Mouse (Mus musculus): ENCODE measurements around the gene Il1rn. TPM values are rescaled to one million over a fixed set of nuclear protein-coding genes. Genes with fewer than 3 reads are reported as not detected.
A peak's percentile ranks its signal among the peaks of the same experiment; 100 is the strongest.

Il1rn gene
- total RNA-seq (2021): not detected
- long read RNA-seq, experiment 1: 0 reads
- long read RNA-seq, experiment 2: 0 reads

DNA sequence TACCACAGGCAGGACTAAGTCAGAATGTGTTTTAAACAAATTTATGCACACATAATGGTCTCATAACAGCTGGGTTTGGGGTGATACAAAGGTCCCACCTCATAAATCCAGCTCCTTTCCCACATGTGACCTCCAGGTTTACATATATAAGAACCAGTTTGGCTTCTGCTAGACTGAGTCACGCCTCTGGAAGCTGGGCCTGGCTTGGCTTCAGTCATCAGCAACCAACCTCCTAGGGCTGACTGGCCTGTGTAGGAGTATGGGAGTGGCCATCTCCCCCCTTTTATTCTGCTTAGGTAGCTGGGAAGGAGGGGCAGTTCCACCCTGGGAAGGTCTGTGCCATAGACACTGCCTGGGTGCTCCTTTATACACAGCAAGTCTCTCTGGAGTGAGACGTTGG lies at the start of gene Il1rn:
Gene Il1rn (plus strand): TSS at position 309 of the 400 bp plus-strand sequence.
- no peak for DNase-seq (ENCODE audit: low spot score in 2 of 2)

DNA sequence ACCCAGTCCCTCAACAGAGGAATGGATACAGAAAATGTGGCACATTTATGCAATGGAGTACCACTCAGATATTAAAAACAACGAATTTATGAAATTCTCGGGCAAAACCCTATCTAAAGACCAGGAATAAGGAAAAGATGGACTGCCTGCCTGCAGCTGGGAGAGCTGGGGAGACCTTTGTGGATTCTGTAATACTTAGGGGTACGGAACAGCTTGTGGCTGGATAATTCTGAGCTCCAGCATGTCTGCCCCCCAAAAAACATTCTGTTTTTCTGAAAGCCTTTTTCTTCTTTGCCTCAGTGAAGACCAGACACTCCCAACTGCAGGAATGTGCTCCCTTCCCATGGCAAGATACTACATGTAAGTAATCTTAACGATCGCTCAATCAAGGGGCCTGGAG lies 45.8 kb upstream of the Il1rn start, which contains the start of gene Il1f10:
Gene Il1f10 (plus strand): TSS at position 301 of the 400 bp plus-strand sequence.
- no peak for DNase-seq (ENCODE audit: low spot score in 2 of 2)

DNA sequence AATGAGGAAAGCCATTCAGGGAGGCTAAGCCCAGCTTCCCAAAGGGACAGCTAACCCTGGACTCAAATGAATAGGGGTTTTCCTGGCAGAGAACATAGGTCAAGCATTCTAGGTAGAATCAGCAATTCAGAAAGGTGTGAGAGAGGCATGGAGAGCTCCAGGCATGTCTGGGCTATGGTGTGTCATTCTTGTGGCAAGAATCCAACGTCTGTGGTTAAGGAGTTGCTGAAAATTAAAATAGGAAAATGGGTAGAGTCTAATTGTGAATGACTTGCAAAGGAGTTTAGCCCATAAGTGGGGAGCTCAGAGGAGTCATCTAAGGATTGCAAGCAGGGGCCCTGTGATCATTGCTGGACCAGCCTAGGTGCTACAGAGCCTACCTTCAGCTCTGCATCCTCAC lies 42.0 kb upstream of the Il1rn start:
- DNase-seq (ENCODE audit: low spot score in 2 of 2): no peak

DNA sequence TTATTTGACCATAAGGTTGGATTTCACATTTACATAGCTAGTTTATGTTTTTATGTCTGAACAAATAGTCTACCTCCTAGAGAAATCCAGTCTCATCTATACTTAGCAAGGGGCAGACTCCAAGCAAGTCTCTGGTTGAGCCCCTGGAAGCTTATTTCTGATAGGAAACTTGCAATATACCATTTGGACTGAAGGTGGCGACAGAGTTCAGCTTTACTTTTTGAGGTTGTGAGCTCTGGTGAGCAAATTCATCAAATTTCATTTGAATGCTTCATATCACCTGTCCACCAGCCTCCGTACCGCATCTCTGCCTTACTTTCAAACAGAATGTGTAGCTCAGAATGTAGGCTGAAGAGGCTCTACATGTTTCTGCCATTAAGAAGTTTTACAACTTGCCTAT lies 39.8 kb upstream of the Il1rn start:
- peak; percentile 34 to 58 for DNase-seq (ENCODE audit: low spot score in 2 of 2)

DNA sequence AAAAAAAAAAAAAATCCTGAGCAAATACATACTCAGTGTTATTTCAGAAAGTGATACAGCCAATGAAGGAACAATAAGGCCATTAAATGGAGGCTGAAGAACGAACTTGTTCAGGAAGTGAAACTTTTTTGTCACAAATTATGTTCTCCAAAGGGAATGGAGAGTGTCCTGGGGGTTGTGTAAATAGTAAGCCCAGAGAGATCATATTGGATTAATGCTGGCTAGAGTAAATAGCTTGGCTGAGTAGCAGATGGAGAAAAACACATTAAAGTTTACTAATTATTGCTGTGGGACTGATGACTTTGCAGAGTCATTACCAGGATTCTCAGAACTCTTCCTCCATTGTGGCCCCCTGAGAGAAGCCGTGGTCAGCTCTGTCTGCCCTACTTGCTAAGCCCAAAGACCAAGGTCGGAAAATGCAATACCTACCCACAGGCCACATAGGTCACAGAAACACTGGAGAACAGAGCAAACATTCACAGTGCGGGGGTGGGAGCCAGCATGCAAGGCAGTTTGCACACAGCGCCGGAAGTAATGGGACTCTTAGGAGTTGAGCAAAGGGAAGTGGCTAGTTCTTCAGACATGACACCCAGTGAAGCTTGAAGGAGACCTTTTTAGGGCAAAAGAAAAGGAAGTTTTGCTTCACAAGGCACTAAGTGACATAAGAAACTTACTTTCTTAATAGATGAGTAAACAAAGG lies 25.2 kb upstream of the Il1rn start:
- DNase-seq (ENCODE audit: low spot score in 2 of 2): no peak

DNA sequence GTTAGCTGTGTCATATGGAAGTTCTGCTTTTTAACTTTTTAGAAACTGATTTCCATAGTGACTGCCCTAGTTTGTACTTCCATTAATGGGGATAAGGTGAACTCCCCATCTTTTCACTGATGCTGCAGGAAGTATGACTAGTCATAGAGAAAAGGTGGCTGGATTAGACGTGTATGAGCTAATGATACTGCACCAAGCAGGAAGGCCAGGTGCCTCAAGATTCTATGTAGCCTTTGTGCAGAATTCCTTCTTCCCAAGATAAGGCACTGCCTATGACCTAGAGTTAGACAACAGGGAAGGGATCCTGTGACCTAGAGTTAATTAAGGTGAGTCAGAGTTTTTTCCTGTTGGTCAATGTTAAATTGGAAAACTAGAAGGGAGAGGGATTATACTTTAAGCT lies 19.7 kb upstream of the Il1rn start:
- DNase-seq (ENCODE audit: low spot score in 2 of 2): no peak

DNA sequence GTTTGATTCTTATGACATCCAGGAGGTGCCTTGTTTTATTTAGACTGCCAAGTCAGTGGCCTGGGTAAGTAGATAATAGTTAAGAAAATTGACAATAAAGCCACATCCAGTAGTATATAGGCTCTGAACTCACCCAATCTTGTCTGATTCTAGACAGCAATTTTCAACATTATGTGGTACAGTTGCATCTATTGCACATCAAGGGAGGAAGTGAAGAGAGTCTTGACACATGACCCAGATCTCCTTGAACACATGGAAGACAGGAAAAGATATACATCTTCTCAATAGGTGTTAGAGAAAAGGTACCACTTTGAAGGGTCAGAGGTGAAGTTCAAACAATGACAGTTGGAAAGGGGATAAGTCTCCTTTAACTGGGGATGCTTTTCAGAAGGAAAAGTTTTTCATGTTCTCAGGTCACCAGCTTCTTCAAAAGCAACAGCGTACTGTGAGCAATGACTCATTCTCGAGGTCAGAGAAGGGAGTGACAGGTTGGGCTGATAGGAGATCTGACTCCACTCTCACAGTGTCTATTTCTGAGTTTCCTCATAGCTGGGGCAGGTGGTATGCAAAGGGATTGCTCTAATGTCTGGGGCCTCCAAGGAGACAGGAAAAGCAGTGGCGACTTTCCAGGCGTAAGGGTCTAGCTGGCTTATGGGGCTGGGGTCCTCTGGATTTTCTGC lies 18.6 kb upstream of the Il1rn start:
- DNase-seq (ENCODE audit: low spot score in 2 of 2): no peak

DNA sequence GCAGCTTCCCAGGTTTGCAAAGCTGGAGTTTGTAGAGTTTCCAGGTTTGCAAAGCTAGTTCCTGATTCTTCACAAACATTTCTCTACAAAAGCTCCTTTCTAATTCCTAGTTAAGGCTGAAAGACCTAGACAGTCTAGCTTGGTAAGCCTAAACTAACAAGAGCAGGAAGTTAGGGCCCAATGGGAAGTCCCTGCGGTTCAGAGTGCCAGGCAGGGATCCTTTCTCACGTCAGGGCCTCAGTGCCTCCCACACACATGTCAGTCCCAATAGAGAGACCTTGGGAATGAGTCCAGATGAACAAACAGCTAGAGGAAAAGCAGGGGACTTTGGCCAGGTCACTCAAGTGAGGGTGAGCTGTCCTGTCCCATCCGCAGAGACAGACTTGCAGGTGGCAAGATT lies 1.3 kb upstream of the Il1rn start:
- DNase-seq (ENCODE audit: low spot score in 2 of 2): no peak

DNA sequence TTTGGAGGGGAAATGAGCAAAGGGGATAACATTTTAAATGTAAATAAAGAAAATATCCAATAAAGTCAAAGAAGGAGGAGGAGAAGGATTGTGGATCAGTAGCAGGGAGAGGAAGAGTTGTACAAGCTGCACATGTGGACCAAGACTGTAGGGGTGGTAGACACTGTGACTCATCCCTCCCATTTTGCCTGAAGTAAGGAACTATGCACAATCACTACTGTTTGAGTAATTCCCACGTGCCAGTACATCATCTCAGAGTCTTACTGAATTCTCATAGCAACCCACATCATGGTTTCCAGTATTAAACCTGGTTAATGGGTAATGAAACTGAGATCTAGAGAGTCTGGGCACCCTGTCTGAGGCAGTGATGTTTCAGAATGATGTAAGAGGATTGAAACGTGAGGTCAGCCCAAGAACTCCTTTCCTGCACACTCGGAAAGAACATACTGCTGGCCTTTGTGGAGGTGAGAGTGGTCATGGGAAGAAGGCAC lies 4.8 kb downstream of the Il1rn start:
- no peak for DNase-seq (ENCODE audit: low spot score in 2 of 2)

DNA sequence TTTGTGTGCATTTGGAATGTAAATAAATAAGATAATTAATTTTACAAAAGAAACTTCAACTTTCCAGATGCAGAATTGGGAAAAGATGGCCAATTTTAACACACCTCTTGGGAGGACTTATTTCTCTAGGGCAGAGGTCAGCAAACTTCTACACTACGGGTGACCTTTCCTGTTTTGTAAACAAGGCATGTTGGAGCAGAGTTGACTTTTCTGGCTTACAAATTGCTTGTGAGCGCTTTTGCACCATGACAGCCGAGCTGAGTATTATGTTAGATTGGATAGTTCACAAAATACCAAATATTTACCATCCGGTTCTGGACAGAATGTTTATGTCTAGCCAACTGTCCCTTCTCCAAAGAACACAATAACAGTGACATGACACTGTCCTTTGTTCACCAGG lies 8.0 kb downstream of the Il1rn start:
- DNase-seq (ENCODE audit: low spot score in 2 of 2): no peak

DNA sequence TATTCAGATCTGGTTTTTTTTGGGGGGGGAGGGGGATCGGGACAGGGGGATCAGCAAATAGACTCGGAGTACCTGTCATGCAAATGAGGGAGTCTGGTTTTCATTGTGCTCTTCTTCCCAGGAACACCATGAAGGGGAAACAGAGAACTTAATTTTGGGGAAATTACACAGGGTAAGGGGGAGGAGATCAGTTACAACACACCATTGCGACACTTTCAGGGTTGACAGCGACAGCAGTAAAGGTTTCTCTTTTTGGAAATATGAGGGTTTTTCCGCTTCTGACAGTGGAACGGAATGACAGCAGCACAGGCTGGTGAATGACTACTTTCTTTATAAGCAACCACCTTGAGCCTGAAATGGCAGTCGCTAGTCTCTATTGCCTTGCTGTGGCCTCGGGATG lies 8.4 kb downstream of the Il1rn start:
- no peak for DNase-seq (ENCODE audit: low spot score in 2 of 2)

DNA sequence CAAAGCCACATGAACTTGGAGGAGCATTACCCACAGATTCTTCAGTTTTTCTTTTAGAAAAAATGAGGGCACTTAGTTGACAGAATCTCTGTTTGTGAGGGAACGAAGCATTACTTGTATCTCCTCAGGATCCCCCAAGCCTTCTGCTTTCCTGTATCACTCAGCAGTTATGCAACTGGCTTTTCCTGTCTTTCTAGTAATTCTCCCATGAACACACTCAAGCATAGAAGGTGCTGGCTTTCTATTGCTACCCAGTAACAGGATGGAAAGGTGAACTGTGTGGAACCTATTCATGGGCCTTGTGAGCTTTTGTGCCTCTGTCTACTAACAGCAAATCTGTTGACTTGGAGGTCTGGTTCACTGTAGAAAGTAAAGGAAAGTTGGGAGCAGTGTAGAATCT lies 11.3 kb downstream of the Il1rn start:
- DNase-seq (ENCODE audit: low spot score in 2 of 2): no peak

DNA sequence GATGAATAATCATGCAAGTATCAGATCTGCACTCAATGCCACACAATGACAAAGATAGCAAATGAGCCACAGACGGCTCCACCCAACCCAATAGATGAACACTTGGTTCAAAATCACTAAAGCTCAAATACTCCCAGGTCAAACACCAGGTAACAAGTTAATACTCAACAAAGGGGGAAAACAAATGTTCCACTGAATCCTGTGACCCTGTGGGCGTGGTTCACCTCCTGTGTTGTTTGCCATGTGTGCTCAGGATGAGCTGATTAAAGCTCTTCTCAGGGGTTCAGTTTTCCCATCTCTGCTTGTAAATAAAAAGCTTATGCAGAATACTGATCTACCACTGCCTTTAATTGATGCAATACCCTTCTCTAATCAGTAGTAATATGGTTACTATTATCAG lies 14.5 kb downstream of the Il1rn start:
- no peak for DNase-seq (ENCODE audit: low spot score in 2 of 2)

DNA sequence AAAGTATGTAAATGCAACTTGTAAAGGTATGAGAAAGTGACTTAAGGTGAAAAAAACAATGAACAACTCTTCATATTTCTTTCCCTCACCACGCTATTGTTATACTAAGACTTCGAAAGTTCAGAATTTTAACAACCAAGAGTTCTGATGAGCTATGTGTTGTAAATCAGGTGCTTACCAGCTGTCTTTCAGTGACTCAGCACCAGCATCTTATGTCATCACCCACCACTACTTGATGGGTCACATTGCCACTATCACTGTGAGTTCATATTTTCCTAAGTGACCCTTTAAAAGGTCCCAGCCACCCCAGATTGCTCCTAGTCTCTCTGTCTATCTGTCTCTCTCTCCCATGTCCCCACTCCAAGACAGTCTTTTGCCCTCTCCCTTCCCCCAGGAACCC lies 16.4 kb downstream of the Il1rn start:
- no peak for DNase-seq (ENCODE audit: low spot score in 2 of 2)

DNA sequence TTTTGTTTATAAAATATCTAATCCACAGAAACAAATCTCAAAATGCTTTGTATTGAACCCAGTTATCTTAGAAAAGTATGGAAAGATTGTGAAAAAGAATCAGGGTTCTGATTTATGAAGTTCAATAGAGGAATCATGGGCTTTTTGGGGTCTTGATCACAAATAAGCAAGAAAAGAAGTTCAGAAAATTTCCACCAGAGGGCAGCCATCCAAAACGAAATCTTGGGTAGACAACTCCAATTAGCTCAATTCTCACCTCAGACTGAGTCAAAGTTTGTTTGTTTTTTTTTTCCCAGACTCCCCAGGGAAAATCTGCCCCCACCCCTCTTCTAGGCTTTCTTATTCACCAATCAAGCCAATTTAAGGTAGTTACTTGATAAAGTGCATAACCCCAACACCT lies 21.0 kb downstream of the Il1rn start:
- DNase-seq (ENCODE audit: low spot score in 2 of 2): peak; percentile 28 to 35

DNA sequence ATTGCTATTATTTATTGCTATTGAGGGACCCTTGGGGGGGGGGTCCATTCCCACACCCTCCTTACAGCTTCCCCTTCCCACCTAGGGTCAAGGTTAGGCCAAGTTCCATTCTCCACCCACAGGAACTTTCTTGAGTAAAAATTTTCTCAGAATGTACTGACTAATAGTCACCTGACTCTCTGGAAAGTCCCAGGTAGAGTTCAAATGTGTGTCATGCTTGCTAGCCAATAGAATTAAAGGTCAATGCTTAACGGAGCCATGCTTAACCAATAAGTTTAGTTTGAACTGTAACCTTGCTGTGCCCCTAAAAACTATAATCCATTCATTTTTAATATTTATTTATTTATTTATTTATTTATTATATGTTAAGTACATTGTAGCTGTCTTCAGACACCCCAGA lies 22.7 kb downstream of the Il1rn start:
- DNase-seq (ENCODE audit: low spot score in 2 of 2): no peak

DNA sequence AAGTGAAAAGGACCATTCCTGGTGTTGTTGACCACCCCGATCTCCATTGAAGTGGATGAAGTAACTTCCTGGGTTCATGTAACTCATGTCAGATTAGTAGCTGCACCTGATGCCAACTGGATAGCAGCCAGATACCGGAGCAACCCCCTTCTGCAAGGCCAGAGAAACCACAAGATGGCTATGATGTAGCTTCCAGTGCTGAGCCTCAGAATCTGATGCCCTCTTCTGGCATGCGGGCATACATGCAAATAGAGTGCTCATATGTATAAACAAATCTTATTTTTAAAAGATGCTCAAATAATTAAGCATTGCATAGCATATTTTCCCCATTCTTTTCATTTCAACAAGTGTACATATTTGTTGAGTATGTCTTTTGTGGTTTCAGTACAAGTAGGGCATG lies 27.2 kb downstream of the Il1rn start:
- DNase-seq (ENCODE audit: low spot score in 2 of 2): no peak

DNA sequence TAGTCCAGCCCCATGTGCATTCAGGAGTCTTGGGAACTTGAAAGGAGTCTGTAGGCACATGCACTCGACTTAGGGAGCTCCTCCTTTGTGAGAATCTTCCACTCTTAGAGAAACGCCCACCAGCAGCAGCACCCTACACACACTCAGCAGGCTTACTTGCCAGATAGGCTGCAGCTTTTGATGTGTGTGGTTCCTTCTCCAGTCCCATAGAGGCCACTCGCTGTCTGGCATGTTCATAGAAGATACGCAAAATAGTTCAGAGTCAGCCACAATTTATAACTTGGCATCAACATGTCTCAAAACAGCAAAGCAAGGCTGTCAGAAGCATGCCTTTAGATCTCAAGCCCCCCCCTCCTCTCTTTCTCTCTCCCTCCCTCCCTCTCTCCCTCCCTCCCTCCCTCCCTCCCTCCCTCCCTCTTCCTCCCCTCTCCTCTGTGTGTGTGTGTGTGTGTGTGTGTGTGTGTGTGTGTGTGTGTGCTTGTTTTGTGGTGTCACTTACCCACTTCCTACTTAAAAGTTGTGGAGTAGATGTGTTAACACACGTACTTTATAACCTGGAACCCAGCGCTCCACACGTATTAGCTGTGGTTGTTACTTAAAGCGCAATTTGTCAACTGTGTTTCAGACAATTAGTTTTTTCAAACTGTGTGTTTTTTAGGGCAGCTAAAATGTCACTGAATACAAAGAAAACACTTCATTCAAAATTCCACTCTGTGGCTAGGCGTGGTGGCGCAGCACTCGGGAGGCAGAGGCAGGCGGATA lies 29.7 kb downstream of the Il1rn start:
- DNase-seq (ENCODE audit: low spot score in 2 of 2): no peak

DNA sequence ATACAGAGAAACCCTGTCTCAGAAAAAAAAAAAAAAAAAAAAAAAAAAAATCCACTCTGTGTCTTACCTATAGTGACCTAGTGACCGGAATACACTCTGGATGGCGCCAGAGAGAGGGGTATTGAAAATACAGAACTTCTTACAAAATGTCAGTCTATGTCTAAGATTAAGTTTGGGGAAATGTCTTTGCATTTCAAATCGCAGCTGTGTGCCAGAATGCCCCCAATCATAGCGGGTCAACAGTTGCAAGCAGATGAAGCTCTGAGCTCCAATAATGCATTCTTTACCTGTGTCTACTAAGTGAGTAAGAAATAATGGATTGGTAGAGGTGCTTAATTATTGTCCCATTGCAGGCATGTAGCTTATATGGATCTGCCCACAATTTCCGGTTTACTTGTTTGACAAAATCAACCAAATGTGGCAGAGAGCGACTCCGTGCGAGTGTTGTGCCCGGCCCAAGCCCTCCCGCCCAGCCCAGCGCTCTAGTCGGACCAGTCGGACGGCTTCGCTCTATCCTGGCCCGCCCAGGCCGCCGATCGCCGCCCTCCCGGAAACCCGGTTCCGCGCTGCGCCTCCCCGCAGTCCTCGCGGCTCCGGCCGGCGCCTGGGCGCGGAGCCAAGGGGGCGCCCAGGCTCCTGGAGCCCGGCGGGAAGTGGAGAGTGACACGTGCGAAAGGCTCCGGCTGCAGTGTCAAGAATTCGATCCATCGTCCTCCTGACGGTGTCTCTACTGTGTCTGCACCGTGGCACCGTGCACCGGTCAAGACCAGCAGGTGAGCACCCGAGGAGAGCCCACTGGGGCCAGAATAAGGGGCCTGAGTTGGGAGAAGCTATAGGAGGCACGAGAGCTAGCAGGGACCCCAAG lies 30.6 kb downstream of the Il1rn start, which contains the start of gene Psd4:
Gene Psd4 (plus strand): TSS at position 551 of the 865 bp plus-strand sequence.
- peak in 1 of 2 experiments; percentile 6 for DNase-seq (ENCODE audit: low spot score in 2 of 2)

DNA sequence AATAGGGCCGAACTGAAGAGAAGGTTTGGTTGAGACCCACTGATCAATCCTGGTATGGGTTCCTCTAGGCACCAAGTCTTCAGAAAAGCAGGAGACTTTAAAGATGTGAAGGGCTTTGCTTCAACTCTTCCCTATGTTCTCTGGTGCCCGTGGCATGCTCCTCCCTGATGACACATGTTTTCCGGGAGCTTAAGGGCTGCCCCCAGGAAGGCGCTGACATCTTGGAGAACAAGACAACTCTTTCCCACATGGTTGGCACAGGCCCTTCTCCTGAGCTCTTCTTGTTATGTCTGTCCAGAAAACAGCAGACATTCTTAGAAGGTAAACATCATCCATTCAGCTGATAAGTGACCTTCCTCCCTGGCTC lies 31.2 kb downstream of the Il1rn start:
- no peak for DNase-seq (ENCODE audit: low spot score in 2 of 2)

Data from left cerebral cortex, adult 18-20 months (tissue).